Mouse (Mus musculus) c-Kit-positive CD71-positive TER-119-negative erythroid progenitor cells, embryonic 14.5 days (primary cell): ENCODE results near the gene Nup37.

Experiments used
- DNase-seq: peaks from one replicate; pipeline ENCODE4 v3.0.0-alpha.2; 2013; ENCODE audit warnings: low read depth

Gene Nup37

GRCm38 (mm10) chr10:88227962-88228361, 81.2 kb downstream of the Nup37 start:
- no peak for DNase-seq
